Mouse (Mus musculus): ENCODE measurements around the gene Ccdc92.

GRCm38 (mm10) chr5:124906890-124907289 is 44.7 kb upstream of the Ccdc92 start:
- TF ChIP-seq POLR2A (IDR thresholded peaks at IDR 0.05; ENCODE audit: low read depth, low read length): no peak
- TF ChIP-seq CTCF (conservative IDR thresholded peaks at IDR 0.05; ENCODE audit: insufficient read depth, insufficient read length, low read depth, low read length): no peak
